Mouse (Mus musculus): Measurements from ENCODE around the gene Rtl5.

Gene Rtl5

DNA sequence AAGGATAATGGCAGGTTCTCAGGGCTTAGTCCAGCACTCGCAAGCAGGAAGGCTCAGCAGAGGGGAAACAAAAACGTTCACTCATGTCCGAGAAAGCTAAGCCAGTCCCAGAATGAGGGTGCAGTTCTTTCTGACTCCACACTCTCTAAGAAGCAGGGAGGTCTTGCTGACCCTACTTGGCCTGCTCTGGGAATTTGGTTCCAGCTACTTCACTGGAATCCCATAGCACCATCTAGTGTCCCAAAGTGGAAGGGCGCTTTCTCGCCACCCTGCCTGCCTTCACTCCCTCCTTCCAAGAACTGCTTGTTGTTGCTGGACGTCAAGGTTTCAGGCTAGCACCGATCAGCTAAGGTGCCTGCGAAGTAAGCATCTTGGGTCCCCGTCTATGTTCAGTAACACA, 5.0 kb downstream of the Rtl5 start:
- peak; percentile 53 for DNase-seq (ENCODE audit: low spot score)

GRCm38 (mm10) chrX:102065213-102065775, 5.8 kb downstream of the Rtl5 start:
- peak; percentile 8 for DNase-seq (ENCODE audit: low spot score)

- DNase-seq (ENCODE audit: low spot score): no peak
Observed at GRCm38 (mm10) chrX:102064062-102064461, 7.0 kb downstream of the Rtl5 start.

DNA sequence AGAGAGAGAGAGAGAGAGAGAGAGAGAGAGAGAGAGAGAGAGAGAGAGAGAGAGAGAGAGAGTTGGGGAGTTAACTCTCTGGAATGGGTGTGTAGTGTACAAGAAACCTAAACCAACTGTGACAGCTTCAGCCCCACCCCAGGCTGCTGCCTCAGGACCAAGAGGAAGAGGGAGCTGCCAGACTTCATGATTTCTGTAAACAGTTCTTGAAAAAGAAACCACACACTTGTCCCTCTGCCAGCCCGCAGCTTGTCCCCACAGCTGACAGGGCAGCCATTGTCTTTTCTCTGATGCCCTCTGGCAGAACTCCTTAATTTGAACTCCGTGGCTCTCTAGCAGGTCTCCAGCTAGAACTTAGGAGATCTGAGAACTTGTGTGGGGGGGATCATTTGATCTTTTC, 10.2 kb downstream of the Rtl5 start:
- DNase-seq (ENCODE audit: low spot score): peak; percentile 81

GRCm38 (mm10) chrX:102060243-102060642, 10.9 kb downstream of the Rtl5 start:
- DNase-seq (ENCODE audit: low spot score): peak; percentile 18

DNA sequence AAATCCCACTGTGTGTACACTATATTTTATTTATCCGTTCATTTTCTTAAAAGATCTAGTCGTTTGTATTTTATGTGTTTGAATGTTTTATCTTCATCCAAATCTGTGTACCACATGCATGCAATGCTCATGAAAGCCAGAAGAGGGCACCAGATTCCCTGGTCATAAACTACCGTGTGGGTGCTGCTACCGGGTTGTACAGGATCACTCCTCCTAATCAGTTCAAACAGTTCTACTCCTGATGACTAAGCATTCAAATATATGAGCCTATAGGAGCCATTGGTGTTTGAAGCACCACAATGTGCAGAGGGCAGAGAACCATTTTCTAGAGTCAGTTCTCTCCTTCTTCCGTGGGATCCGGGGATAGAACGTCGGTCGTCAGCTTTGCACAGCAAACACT, 11.7 kb downstream of the Rtl5 start:
- DNase-seq (ENCODE audit: low spot score): peak; percentile 18

GRCm38 (mm10) chrX:102054009-102054408, 17.1 kb downstream of the Rtl5 start:
- DNase-seq (ENCODE audit: low spot score): no peak

- DNase-seq (ENCODE audit: low spot score): no peak
Observed at GRCm38 (mm10) chrX:102053371-102053770, 17.7 kb downstream of the Rtl5 start.

- DNase-seq (ENCODE audit: low spot score): no peak
Observed at GRCm38 (mm10) chrX:102051225-102051624, 19.9 kb downstream of the Rtl5 start.

GRCm38 (mm10) chrX:102050552-102050951, 20.6 kb downstream of the Rtl5 start:
- no peak for DNase-seq (ENCODE audit: low spot score)

- no peak for DNase-seq (ENCODE audit: low spot score)
Observed at GRCm38 (mm10) chrX:102042386-102042785, 28.7 kb downstream of the Rtl5 start.

DNA sequence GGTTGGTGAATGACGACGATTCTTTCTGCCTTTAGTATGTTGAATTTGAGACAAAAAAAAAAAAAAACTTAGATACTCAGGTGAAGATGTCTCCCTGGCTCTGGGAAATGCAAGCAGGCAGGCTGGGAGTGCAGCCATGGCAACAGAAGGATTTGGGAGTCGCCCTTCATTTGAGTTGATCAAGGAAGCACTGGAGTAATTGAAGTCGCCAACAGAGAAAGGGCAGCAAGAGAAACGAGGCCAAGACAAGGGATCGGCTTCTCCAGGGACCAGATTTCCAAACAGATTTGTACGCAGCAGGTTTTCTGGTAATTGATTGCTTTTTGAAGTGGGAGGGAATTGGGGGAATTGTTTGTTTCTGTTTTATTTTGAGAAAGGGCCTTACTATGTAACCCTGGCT, 29.5 kb downstream of the Rtl5 start:
- no peak for DNase-seq (ENCODE audit: low spot score)

DNA sequence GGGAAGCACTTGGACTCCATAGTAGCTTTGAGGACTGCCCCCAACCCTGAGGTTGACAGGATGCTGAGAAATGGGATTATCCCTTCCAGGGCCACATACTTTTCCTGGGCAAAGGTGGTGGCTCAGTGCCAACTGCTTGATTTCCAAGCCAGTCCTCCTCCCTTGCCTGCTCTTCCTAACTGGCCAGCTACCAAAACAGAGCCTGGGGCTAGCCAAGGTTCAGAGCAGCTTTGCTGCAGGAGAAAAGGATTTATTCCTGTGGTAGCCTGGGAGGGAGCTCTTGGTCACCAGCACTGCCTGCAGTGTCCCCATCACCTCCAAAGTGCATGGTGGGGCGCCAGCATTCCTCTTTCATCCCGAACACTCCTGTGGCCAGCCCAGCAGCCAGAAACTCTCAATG, 33.6 kb downstream of the Rtl5 start:
- DNase-seq (ENCODE audit: low spot score): no peak

- no peak for DNase-seq (ENCODE audit: low spot score)
Observed at GRCm38 (mm10) chrX:102036866-102037361, 34.2 kb downstream of the Rtl5 start.

- no peak for DNase-seq (ENCODE audit: low spot score)
Observed at GRCm38 (mm10) chrX:102035671-102036070, 35.4 kb downstream of the Rtl5 start.

GRCm38 (mm10) chrX:102033566-102033965, 37.5 kb downstream of the Rtl5 start:
- DNase-seq (ENCODE audit: low spot score): no peak

DNA sequence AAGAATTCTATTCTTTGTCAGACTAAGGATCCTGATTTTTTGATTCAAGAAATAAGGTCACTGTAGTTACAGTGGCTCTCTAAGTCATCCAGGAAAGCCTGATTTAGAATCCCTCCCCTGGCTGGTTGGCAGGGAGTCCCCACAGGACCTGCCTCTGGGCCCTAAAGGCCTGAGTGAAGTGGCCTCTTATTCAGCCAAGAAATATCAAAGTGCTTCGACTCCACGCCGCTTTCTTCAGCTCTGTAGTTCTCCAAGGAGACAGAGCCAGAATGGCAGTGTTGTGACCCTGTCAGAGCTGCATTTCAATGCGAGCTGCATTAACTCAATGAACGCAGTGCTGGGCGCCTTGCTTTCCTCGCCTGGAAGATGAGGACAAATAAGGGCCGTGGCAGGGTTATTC, 38.7 kb downstream of the Rtl5 start:
- DNase-seq (ENCODE audit: low spot score): no peak

- peak; percentile 81 for DNase-seq (ENCODE audit: low spot score)
Observed at GRCm38 (mm10) chrX:102031851-102032250, 39.3 kb downstream of the Rtl5 start.

DNA sequence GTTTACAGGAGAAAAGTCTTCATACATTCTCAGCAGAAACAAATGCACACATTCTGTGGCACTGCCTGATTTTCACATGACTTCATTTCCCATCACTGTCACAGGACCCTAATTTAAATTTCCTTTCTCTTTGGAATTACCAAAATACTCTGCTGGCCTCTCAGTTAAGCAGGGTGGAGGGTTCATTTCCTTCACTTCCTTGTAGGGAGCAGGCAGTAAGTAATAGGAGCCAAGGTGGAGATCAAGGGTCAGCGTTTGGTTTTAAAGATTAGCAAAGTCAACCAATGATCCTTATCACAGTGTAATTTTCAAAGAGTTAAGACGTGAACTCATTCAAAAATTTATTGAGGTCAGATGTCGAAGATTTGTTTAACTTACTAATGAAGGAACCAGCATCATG, 46.1 kb downstream of the Rtl5 start:
- DNase-seq (ENCODE audit: low spot score): no peak

- DNase-seq (ENCODE audit: low spot score): no peak
Observed at GRCm38 (mm10) chrX:102019471-102020240, 51.4 kb downstream of the Rtl5 start.

- no peak for DNase-seq (ENCODE audit: low spot score)
Observed at GRCm38 (mm10) chrX:102018890-102019289, 52.2 kb downstream of the Rtl5 start.

DNA sequence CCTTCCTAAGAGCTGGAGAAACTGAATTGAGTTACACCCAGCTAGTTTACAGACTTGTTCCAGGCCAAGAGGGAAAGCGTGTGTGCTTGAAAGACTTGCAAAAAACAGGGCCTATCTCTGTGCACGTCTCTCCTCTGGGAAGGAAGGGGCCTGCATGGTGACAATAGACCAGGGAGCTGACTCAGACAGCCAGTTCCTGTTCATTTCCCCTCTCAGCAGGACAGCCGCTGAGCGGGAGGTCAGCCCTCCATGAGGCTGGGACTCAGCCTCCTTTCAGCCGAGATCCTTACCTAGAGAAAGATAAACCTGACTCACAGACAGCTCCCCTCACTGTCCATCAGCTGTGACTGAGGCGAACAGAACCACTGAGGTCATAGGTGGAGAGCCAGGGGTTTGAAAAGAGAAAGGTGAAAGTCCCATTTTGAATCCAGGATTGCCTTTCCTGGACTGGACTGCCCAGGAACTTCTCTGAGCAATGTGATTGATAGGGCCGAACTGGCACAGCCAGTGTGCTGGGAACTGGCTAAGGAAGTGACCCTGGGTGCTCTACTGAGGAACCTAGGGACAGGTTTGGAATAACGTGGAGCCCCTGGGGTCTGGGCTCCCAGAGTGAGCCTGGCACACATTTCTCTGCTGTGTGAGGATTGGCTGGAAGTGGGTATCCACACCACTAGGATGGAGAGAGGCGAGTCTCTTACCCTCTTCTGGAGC, 53.7 kb downstream of the Rtl5 start:
- peak; percentile 21 for DNase-seq (ENCODE audit: low spot score)
